Mouse (Mus musculus): Measurements from ENCODE around the gene AB124611. TPM values are rescaled to one million over a fixed set of nuclear protein-coding genes. Genes with fewer than 3 reads are reported as not detected.
"Not testable (repeated sequence)": the region's sequence is repeated elsewhere in the genome, so short reads cannot be mapped to it uniquely, and the experiment has no call there.

Gene AB124611
- polyA plus RNA-seq, 1 experiment from 2014 or later = 5.9 TPM

DNA sequence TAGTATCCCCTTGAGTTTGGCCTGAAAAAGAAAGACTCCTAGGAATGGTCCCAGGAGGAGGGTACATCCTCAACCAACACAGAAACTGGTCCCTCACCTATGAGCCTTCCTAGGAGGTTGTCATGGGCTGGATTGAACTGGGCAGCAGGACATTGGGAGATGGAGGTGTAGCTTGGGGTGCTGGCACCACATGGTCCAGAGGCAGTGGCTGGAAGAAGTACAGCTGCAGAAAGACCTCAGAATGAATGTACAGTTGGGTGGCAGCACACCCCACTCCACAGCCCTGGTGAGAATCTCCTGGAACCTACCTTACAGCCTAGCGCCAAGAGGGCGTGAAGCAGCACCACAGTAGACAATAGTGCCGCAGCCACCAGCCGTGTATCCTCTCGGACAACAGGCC lies 63.6 kb downstream of the AB124611 start:
- WGBS = 89% methylated on average over 5 of the region's 5 CpGs
- Histone ChIP-seq H3K9ac (ENCODE audit: low read length) (no peak overlapping the region), H3K27ac (ENCODE audit: low read length) (no peak overlapping the region), H3K4me1 (ENCODE audit: control insufficient read depth, insufficient read depth, low read length) (peaks cover 14% of the 10 kb centered on the region), H3K4me3 (replicated peaks; ENCODE audit: low read length) (no peak overlapping the region), H3K9me3 (replicated peaks; ENCODE audit: control insufficient read depth, low read length) (no peaks in the 10 kb centered on the region), H3K4me2 (ENCODE audit: low read depth, low read length) (no peak overlapping the region), H3K36me3 (ENCODE audit: control insufficient read depth, insufficient read depth, low read length) (peaks cover 15% of the 10 kb centered on the region), H3K27me3 (ENCODE audit: control insufficient read depth, insufficient read depth, low read length) (no peaks in the 10 kb centered on the region)
- ATAC-seq (ENCODE audit: insufficient read depth, low FRiP score) = no peak

DNA sequence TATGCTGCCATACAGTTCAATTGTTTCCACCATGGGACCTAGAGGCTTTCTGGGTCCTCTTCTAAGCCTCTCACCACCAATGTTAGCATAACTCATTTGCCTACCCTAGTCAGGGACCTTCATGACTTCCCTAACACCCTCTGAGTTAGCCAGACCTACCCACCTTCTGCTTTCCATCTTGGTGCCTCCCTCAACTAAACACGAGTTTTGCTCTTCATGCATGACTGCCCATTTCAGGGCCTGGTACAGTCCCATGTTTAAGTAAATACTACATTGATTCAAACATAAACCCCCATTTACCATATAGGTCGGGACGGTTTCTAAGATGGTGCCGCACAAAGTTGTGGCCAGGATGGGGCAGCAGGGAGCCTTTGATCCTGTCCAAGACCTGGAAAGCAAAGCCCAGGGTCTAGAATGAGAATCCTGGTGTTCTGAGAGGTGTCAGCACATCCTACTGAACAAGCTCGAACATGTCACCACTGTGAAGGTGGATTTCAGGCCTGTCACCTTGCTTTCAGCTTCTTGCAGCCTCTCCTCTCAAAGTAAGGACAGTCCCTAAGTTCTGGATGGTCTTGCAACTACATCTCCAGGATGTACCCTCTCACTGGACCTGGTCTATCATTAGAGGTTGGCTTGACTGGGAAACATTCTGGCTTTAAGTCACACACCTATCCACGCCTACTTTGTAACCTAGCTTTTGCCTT lies 65.3 kb downstream of the AB124611 start:
- WGBS = 80% methylated on average over 6 of the region's 6 CpGs

DNA sequence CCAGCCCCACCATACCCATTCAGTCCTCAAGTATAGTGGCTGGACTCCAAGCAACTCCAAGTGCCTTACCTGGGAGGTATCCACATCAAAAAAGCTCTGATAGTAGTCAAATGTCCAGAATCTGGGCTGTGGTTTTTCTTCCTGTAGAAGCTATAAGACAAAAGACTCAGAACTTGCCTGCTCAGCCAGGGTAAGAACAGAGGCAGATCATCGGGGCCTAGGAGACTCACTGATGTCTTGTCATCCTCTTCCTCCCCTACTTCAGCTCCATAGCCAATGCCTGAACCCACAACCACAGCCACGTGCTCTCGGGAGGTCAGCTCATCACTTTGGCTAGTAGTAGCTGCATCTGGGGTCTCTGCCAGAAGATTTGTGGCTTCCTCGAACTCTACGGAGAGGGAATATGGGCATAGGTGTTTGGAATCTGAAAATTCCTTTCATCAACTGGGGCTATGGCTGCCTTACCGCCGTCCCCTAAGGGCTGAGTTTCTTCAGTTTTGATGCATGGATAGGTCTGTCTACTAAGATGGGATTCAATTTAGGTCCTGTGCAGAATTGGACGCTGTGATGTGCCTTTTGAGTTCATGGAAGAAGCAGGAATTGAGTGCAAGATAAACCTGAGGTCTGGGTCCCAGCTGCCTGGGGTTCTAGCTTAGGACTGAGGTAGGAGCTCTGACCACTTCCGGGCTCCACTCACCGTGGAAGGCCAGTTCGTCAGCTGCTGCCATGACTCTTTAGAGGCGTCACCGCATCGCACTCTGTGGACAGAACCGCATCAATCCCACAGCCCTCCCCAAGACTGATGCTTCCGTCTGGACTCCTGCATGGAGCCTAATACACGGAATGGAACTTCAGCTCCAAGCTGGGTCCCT lies 66.1 kb downstream of the AB124611 start:
- Histone ChIP-seq H3K27me3 (ENCODE audit: control insufficient read depth, insufficient read depth, low read length) (no peaks in the 10 kb centered on the region), H3K27ac (ENCODE audit: low read length) (peak overlapping the region; percentile 60), H3K4me2 (ENCODE audit: low read depth, low read length) (peak overlapping the region; percentile 81), H3K9ac (ENCODE audit: low read length) (peak overlapping the region; percentile 83), H3K36me3 (ENCODE audit: control insufficient read depth, insufficient read depth, low read length) (peaks cover 15% of the 10 kb centered on the region; the same call in 1 of the 2 replicates), H3K4me3 (replicated peaks; ENCODE audit: low read length) (peak overlapping the region; percentile 71), H3K4me1 (ENCODE audit: control insufficient read depth, insufficient read depth, low read length) (peaks cover 14% of the 10 kb centered on the region), H3K9me3 (replicated peaks; ENCODE audit: control insufficient read depth, low read length) (no peaks in the 10 kb centered on the region)
- ATAC-seq (ENCODE audit: insufficient read depth, low FRiP score) = peak; percentile 66
- 17% methylated on average over 17 of the region's 17 CpGs for WGBS

More for the DNA sequence above, 65.3 kb downstream of the AB124611 start:
- Histone ChIP-seq H3K27ac (ENCODE audit: low read length) (no peak overlapping the region), H3K27me3 (ENCODE audit: control insufficient read depth, insufficient read depth, low read length) (no peaks in the 10 kb centered on the region), H3K4me1 (ENCODE audit: control insufficient read depth, insufficient read depth, low read length) (peaks cover 14% of the 10 kb centered on the region), H3K9me3 (replicated peaks; ENCODE audit: control insufficient read depth, low read length) (no peaks in the 10 kb centered on the region), H3K4me2 (ENCODE audit: low read depth, low read length) (peak overlapping the region; percentile 81; the same call in 1 of the 2 replicates), H3K9ac (ENCODE audit: low read length) (no peak overlapping the region), H3K4me3 (replicated peaks; ENCODE audit: low read length) (no peak overlapping the region; the same call in 1 of the 2 replicates), H3K36me3 (ENCODE audit: control insufficient read depth, insufficient read depth, low read length) (peaks cover 15% of the 10 kb centered on the region; the same call in 1 of the 2 replicates)
- ATAC-seq (ENCODE audit: insufficient read depth, low FRiP score) = no peak

DNA sequence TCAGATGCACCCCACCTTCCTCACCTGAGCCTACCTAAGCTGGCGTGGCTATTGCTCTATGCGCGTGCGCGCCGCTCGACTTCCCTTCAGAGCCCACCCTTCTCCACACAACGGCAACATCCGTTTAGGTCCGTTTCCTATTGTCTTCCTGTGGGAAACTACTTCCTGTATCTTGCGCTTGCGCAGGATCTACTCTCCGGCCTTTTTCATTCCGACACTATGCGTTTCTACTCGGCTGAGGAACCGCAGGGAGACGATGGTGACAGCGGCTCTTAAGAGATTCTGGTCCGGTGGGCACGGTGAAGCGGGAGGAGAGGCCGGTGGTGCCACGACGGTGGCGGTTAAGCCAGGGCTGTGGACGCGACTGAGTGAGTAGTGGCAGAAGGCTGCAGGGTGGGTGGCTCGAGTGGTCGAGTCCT lies 66.7 kb downstream of the AB124611 start, which contains the start of the genes Timm29 and Yipf2:
Gene Timm29 (plus strand): TSS at position 20 of the 419 bp plus-strand sequence.
Gene Yipf2 (minus strand): TSS at position 126 of the 419 bp plus-strand sequence.
- ATAC-seq (ENCODE audit: insufficient read depth, low FRiP score) = peak; percentile 94
- under 1% methylated on average over 30 of the region's 30 CpGs for WGBS
- H3K36me3 ChIP-seq (ENCODE audit: control insufficient read depth, insufficient read depth, low read length) = peaks cover 11% of the 10 kb centered on the region; the same call in 1 of the 2 replicates

DNA sequence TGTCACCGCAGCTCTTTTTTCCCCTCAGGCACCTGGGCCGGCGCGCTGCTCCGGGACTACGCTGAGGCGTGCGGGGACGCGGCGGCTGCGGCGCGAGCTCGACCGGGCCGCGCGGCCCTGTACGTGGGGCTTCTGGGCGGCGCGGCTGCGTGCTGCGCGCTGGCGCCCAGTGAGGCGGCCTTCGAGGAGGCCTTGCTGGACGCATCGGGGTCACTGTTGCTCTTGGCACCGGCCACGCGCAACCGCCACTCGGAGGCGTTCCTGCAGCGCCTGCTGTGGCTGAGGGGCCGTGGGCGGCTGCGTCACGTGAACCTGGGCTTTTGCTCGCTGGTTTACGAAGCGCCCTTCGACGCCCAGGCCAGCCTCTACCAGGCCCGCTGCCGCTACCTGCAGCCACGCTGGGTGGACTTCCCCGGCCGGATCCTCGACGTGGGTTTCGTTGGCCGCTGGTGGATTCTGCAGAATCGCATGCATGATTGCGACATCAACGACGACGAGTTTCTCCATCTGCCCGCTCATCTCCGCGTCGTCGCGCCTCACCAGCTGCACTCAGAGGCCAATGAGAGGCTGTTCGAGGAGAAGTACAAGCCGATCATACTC lies 67.2 kb downstream of the AB124611 start:
- Histone ChIP-seq H3K9me3 (replicated peaks; ENCODE audit: control insufficient read depth, low read length) (no peaks in the 10 kb centered on the region), H3K9ac (ENCODE audit: low read length) (peak overlapping the region; percentile 83), H3K27me3 (ENCODE audit: control insufficient read depth, insufficient read depth, low read length) (no peaks in the 10 kb centered on the region), H3K4me2 (ENCODE audit: low read depth, low read length) (peak overlapping the region; percentile 86), H3K4me3 (replicated peaks; ENCODE audit: low read length) (peak overlapping the region; percentile 71), H3K4me1 (ENCODE audit: control insufficient read depth, insufficient read depth, low read length) (peaks cover 14% of the 10 kb centered on the region), H3K27ac (ENCODE audit: low read length) (peak overlapping the region; percentile 79), H3K36me3 (ENCODE audit: control insufficient read depth, insufficient read depth, low read length) (peaks cover 11% of the 10 kb centered on the region; the same call in 1 of the 2 replicates)
- peak; percentile 63 for ATAC-seq (ENCODE audit: insufficient read depth, low FRiP score)
- WGBS = under 1% methylated on average over 69 of the region's 69 CpGs

More for the DNA sequence above, 66.7 kb downstream of the AB124611 start, which contains the start of the genes Timm29 and Yipf2:
- Histone ChIP-seq H3K27ac (ENCODE audit: low read length) (peak within 1 kb of the TSS; percentile 79), H3K9me3 (replicated peaks; ENCODE audit: control insufficient read depth, low read length) (no peaks in the 10 kb centered on the region), H3K4me1 (ENCODE audit: control insufficient read depth, insufficient read depth, low read length) (peaks cover 14% of the 10 kb centered on the region), H3K4me3 (replicated peaks; ENCODE audit: low read length) (peak within 1 kb of the TSS; percentile 71), H3K4me2 (ENCODE audit: low read depth, low read length) (peak within 1 kb of the TSS; percentile 86), H3K9ac (ENCODE audit: low read length) (peak within 1 kb of the TSS; percentile 83), H3K27me3 (ENCODE audit: control insufficient read depth, insufficient read depth, low read length) (no peaks in the 10 kb centered on the region)

DNA sequence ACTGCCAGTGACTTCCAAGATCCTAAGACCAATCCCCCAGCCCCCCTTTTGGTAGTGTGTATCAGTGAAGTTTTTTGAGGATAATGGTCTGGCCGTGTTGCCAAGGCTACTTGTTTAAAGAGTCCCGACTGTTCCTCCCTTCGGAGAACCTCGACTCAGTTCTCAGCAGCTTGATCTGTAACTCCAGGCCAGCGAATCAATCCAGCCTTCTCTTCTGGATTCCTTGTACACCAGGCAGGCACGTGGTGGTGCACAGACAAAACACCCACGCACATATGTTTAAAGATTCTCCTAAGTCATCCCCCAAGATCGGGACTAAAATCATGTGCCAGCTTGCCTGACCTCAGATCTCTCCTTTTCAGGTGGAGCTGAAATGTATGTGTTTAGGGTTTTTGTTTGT lies 68.4 kb downstream of the AB124611 start:
- not testable (repeated sequence) for H3K36me3 ChIP-seq (ENCODE audit: control insufficient read depth, insufficient read depth, low read length)
- WGBS = 83% methylated on average over 8 of the region's 8 CpGs

DNA sequence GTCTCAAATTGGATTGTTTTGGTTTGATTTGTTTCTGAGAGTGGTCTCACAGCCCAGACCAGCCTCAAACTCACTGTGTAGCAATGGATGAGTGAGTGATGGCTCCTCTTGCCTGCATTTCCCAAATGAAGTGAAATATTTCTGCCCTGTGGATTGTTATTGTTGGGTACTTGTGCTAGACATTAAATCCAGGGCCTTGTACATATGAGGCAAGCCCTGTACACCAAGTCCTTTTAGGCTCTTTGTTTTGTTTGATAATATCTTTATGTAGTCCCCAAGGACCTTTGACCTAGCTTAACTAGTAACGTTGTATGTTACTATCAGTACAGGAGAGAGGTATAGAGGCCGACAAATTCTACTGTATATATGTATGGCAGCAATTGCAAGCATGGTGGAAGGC lies 68.9 kb downstream of the AB124611 start:
- Histone ChIP-seq H3K36me3 (ENCODE audit: control insufficient read depth, insufficient read depth, low read length) (0 out of 2 replicates have a peak, but pooled peaks cover 1% of the 10 kb centered on the region), H3K4me2 (ENCODE audit: low read depth, low read length) (no peak overlapping the region), H3K9me3 (replicated peaks; ENCODE audit: control insufficient read depth, low read length) (no peaks in the 10 kb centered on the region), H3K27me3 (ENCODE audit: control insufficient read depth, insufficient read depth, low read length) (no peaks in the 10 kb centered on the region), H3K27ac (ENCODE audit: low read length) (no peak overlapping the region), H3K9ac (ENCODE audit: low read length) (no peak overlapping the region), H3K4me1 (ENCODE audit: control insufficient read depth, insufficient read depth, low read length) (peaks cover 14% of the 10 kb centered on the region), H3K4me3 (replicated peaks; ENCODE audit: low read length) (no peak overlapping the region)
- WGBS = 72% methylated on average over 2 of the region's 2 CpGs
- ATAC-seq (ENCODE audit: insufficient read depth, low FRiP score) = no peak

More for the DNA sequence above, 68.4 kb downstream of the AB124611 start:
- not testable (repeated sequence) for H3K27me3 ChIP-seq (ENCODE audit: control insufficient read depth, insufficient read depth, low read length); H3K9me3 ChIP-seq (replicated peaks; ENCODE audit: control insufficient read depth, low read length); H3K9ac ChIP-seq (ENCODE audit: low read length); H3K27ac ChIP-seq (ENCODE audit: low read length); ATAC-seq (ENCODE audit: insufficient read depth, low FRiP score); H3K4me3 ChIP-seq (replicated peaks; ENCODE audit: low read length)
- peaks cover 14% of the 10 kb centered on the region for H3K4me1 ChIP-seq (ENCODE audit: control insufficient read depth, insufficient read depth, low read length)
- H3K4me2 ChIP-seq (ENCODE audit: low read depth, low read length) = peak overlapping the region; percentile 86

Data from stomach, embryonic 16.5 days (tissue).